Mouse (Mus musculus) midbrain, embryonic 16.5 days (tissue): Measurements from ENCODE around the gene March8. TPM values are rescaled to one million over a fixed set of nuclear protein-coding genes. Genes with fewer than 3 reads are reported as not detected.

ENCODE experiments used
- ATAC-seq: fragments of 200-750 bp; cut with Nextera tagmentation; 2 replicates; pipeline ENCODE4 v1.8.0; 2017; ENCODE audit warnings: moderate TSS enrichment
- H3K27ac ChIP-seq: fragments of 300-500 bp; sonication (generic); 2 replicates; pipeline ENCODE4 v1.5.1; 2014; ENCODE audit warnings: mild to moderate bottlenecking, low read length, mixed read lengths
- H3K27me3 ChIP-seq: fragments of 300-500 bp; sonication (generic); 2 replicates; pipeline ENCODE4 v1.6.1; 2014; ENCODE audit warnings: low read depth, low read length, mixed read lengths; ENCODE audit not compliant: control insufficient read depth, insufficient read depth
- H3K36me3 ChIP-seq: fragments of 300-500 bp; sonication (generic); 2 replicates; pipeline ENCODE4 v1.6.1; 2014; ENCODE audit warnings: mild to moderate bottlenecking, low read length, moderate library complexity, mixed read lengths; ENCODE audit not compliant: control insufficient read depth, insufficient read depth
- H3K4me1 ChIP-seq: fragments of 300-500 bp; sonication (generic); 2 replicates; pipeline ENCODE4 v1.6.1; 2014; ENCODE audit warnings: mild to moderate bottlenecking, low read length, mixed read lengths; ENCODE audit not compliant: control insufficient read depth, insufficient read depth
- H3K4me2 ChIP-seq: fragments of 300-500 bp; sonication (generic); 2 replicates; pipeline ENCODE4 v1.6.1; 2014; ENCODE audit warnings: mild to moderate bottlenecking, low read length, mixed read lengths
- H3K4me3 ChIP-seq: fragments of 300-500 bp; sonication (generic); 2 replicates; pipeline ENCODE4 v1.5.1; 2014; ENCODE audit warnings: low read depth, mild to moderate bottlenecking, low read length, moderate library complexity, mixed read lengths
- H3K9ac ChIP-seq: fragments of 300-500 bp; sonication (generic); 2 replicates; pipeline ENCODE4 v1.6.1; 2014; ENCODE audit warnings: low read depth, low read length, mixed read lengths
- H3K9me3 ChIP-seq: fragments of 300-500 bp; sonication (generic); replicated peaks from 2 replicates; pipeline ENCODE4 v1.6.1; 2014; ENCODE audit warnings: mild to moderate bottlenecking, low read length, mixed read lengths; ENCODE audit not compliant: control insufficient read depth, poor library complexity, severe bottlenecking
- WGBS: fragments of 180-500 bp; shearing (Covaris S2); extraction: QIAGEN DNeasy Blood & Tissue Kit; methylation state at CpG from one replicate; pipeline ENCODE4 v1.1.7; 2014; 5-methylcytosine and 5-hydroxymethylcytosine counted together
- polyA plus RNA-seq: library from polyadenylated mRNA; unstranded; fragments of >200 nt; fragmentation: Nextera tagmentation; extraction: Ambion mirVana; gene quantifications from 2 replicates; pipeline ENCODE4 v1.2.1, GENCODE M21; 2015

Gene March8
- polyA plus RNA-seq, 1 experiment from 2014 or later: 66.9 TPM

DNA sequence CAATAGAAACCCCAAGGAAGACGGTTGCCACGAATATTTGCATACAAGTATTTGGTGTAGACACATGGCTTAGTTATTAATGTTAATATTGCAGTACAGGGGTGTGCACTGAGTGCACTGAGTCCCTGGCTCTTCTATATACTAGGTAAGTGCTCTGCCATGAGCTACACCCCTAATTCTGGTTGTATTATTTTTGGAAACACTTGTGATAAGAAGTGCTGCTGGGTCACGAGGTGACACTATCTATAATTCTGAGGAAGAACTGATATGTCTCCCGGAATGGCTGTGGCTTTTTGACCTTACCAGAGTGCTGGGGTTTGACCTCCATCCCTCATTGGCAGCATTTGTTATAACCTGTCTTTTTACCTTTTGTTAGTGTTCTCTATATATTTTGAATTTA is 103.0 kb downstream of the March8 start:
- Histone ChIP-seq H3K4me2 (no peak overlapping the region), H3K27me3 (no peaks in the 10 kb centered on the region), H3K9ac (no peak overlapping the region), H3K9me3 (no peaks in the 10 kb centered on the region), H3K27ac (no peak overlapping the region), H3K4me3 (no peak overlapping the region), H3K4me1 (no peaks in the 10 kb centered on the region), H3K36me3 (no peaks in the 10 kb centered on the region)
- 89% methylated on average over 4 of the region's 4 CpGs for WGBS
- no peak for ATAC-seq

DNA sequence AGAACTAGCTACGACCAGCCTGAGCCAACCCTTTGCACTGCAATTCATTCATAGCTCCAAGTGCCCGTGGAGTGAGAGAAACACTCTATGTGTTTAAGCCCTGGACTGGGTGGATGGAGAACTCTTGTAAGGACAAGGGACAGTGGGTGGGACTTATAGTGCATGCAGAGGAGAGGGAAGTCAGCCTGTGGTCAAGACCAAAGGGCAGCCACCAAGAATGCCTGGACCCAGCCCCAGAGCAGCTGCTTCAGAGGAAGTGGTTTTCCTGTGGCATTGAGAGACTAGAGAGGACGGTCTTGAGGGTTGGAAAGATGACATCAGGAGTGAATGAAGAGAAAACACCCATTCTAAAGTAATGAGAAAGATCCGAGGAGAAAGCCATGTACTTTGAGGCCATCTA is 118.0 kb downstream of the March8 start:
- WGBS: 71% methylated on average over 4 of the region's 4 CpGs
- H3K4me3 ChIP-seq: no peak overlapping the region
- H3K27ac ChIP-seq: no peak overlapping the region
- H3K27me3 ChIP-seq: peaks cover 11% of the 10 kb centered on the region; the same call in 1 of the 2 replicates
- no peak overlapping the region for H3K9ac ChIP-seq
- 0 out of 2 replicates have a peak, but pooled peaks cover 3% of the 10 kb centered on the region for H3K9me3 ChIP-seq
- no peak overlapping the region for H3K4me2 ChIP-seq
- peaks cover 3% of the 10 kb centered on the region; the same call in 1 of the 2 replicates for H3K4me1 ChIP-seq
- H3K36me3 ChIP-seq: no peaks in the 10 kb centered on the region
- no peak for ATAC-seq

DNA sequence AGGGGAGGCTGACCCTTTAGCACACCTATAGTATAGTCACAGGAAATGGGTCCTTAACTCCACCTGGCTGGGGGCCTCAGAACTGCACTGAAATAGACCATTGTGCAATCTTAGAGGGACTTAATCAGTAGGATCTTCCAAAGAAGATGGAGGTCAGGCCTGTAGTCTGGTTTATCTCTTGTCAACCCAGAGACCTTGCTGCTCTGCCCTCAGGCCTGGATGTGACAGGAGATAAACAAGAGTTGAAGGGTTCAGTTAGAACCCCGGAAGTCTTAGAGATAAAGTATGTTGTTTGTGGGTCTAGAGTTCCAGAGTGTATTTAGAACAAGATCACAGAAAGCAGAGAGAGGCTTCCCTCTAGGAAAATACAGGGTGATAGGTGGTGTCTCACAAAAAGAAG is 118.7 kb downstream of the March8 start:
- WGBS: 91% methylated on average over 1 of the region's 1 CpGs
- no peak for ATAC-seq

DNA sequence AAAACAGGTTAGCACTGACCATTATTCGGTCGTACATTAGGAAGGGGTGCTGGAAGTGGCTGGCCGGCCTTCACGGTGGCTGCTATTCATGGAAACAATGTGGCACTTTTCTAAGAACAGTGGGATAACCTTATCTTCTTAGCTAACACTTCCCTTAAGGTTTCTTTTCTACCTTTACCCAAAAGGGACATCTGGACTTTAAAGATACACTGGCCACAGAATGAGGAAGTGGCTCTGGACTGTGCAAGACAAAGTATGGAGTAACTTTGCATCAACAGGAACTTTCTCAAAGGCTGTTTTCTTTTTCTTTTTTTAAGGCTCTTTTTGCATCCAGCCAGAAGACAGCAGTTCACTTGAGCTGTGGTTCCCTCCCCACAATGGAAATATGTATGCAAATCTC is 120.9 kb downstream of the March8 start:
- Histone ChIP-seq H3K9ac (no peak overlapping the region), H3K9me3 (no peaks in the 10 kb centered on the region), H3K4me3 (no peak overlapping the region), H3K27ac (no peak overlapping the region), H3K36me3 (no peaks in the 10 kb centered on the region), H3K4me2 (no peak overlapping the region), H3K27me3 (peaks cover 16% of the 10 kb centered on the region), H3K4me1 (peaks cover 6% of the 10 kb centered on the region; the same call in 1 of the 2 replicates)
- 83% methylated on average over 4 of the region's 4 CpGs for WGBS
- ATAC-seq: no peak

More for the DNA sequence above, 118.7 kb downstream of the March8 start:
- H3K4me3 ChIP-seq: no peak overlapping the region
- H3K4me2 ChIP-seq: no peak overlapping the region
- H3K9ac ChIP-seq: no peak overlapping the region
- H3K4me1 ChIP-seq: peaks cover 6% of the 10 kb centered on the region; the same call in 1 of the 2 replicates
- H3K27ac ChIP-seq: no peak overlapping the region
- H3K36me3 ChIP-seq: no peaks in the 10 kb centered on the region
- H3K9me3 ChIP-seq: 0 out of 2 replicates have a peak, but pooled peaks cover 3% of the 10 kb centered on the region
- peaks cover 11% of the 10 kb centered on the region for H3K27me3 ChIP-seq

Other genes starting within 250 kb of the March8 start
- 27.1 and 30.8 TPM in 2 replicates for gene Tmcc1, start 144.5 kb upstream of the March8 start, polyA plus RNA-seq
- gene Washc2, start 130.0 kb upstream of the March8 start, polyA plus RNA-seq: 72.8 and 79.1 TPM in 2 replicates
- gene Zfand4, start 73.8 kb upstream of the March8 start, polyA plus RNA-seq: 8.2 TPM in 2 replicates
- 0.73 and 1.0 TPM in 2 replicates for gene Alox5, start 123.2 kb downstream of the March8 start, polyA plus RNA-seq
- gene Olfr211, start 151.1 kb downstream of the March8 start, polyA plus RNA-seq: not detected in 2 replicates
- not detected in 2 replicates for gene Olfr212, start 168.5 kb downstream of the March8 start, polyA plus RNA-seq
- gene Olfr213, start 200.4 kb downstream of the March8 start, polyA plus RNA-seq: not detected in 2 replicates
- 0.36 TPM in 2 replicates for gene Gm5580, start 213.1 kb downstream of the March8 start, polyA plus RNA-seq
- not detected in 2 replicates for gene Olfr214, start 216.2 kb downstream of the March8 start, polyA plus RNA-seq
- not detected in 2 replicates for gene Olfr215, start 246.2 kb downstream of the March8 start, polyA plus RNA-seq